Mouse (Mus musculus) effector memory CD4-positive, alpha-beta T cell, adult 7 months (primary cell): ENCODE results near the gene Zfp141. TPM values are rescaled to one million over a fixed set of nuclear protein-coding genes. Genes with fewer than 3 reads are reported as not detected.

Experiments used
- polyA plus RNA-seq: library from polyadenylated mRNA; unstranded; fragments of 100-300 nt; shearing (Covaris generic); gene quantifications from one replicate; pipeline ENCODE4 v1.2.1, GENCODE M21; 2017

The Zfp141 gene
- 13.4 TPM for polyA plus RNA-seq

DNA sequence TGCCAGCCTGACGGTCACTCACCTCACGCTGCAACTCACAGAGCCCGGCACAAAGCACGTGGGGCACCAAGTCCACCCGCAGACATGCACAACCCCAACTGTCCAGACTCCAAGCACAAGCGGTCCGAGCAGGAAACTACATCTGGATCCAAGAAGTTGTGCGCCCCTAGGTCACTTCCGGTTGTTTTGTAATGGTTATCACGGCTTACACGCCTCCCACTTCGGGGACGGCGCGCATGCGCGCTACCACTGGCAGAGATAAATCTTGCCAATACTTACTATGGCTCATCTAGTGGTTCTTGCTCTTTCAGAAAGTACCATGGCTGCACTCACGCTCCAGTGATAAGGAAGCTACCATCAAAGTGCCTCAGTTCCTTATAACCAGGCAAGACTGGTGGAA lies at the start of gene Zfp141:
Gene Zfp141, minus strand, starts transcription at position 153 of the 400 bp plus-strand sequence.

DNA sequence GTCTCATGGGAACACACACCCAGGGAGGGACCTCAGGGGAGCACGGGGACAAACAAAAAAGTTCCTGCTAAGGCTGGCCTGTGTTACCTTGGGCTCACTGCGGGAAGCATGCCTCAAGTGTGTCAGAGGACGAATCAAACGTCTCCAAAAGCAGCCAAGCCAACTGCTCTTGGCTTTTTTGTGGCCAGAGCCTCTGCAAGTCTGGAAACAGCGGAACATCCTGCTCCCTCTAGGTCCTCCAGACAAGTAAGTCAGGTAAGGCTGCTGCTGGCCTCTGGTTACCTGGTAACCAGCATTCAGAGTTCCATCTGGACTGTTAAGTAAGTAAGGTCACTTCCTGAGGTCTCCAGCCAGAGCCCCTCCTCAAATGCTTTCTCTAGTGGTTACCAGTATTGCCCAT lies 57.7 kb downstream of the Zfp141 start, which contains the start of gene 4933421I07Rik:
Gene 4933421I07Rik, minus strand, starts transcription at position 271 of the 400 bp plus-strand sequence.

Other genes starting within 250 kb of the Zfp141 start
- gene Vmn2r61, start 245.7 kb downstream of the Zfp141 start, polyA plus RNA-seq = not detected
- 0.33 TPM for gene 4933421I07Rik, start 57.6 kb downstream of the Zfp141 start, polyA plus RNA-seq
- not detected for gene Gm21028, start 72.8 kb upstream of the Zfp141 start, polyA plus RNA-seq
- gene Zfp977, start 86.8 kb upstream of the Zfp141 start, polyA plus RNA-seq = not detected
- 0.93 TPM for gene Zfp976, start 136.8 kb upstream of the Zfp141 start, polyA plus RNA-seq
- gene Zfp975, start 187.0 kb upstream of the Zfp141 start, polyA plus RNA-seq = 0.90 TPM
- gene Gm17067, start 221.3 kb upstream of the Zfp141 start, polyA plus RNA-seq = not detected